Mouse (Mus musculus) cerebellum, adult 2 months (tissue): ENCODE measurements around the gene Ggcx.

Source experiments
- CTCF ChIP-seq: fragments of 200-500 bp; IDR thresholded peaks from 2 replicates; pipeline ENCODE4 v1.5.1; 2011; ENCODE audit warnings: low read depth, mild to moderate bottlenecking, control low read depth, low read length, moderate library complexity, borderline replicate concordance; ENCODE audit not compliant: insufficient read depth
- POLR2A ChIP-seq: fragments of 200-500 bp; IDR thresholded peaks from 2 replicates; pipeline ENCODE4 v1.6.1; 2011; ENCODE audit warnings: low read length, control low read depth, borderline replicate concordance; ENCODE audit not compliant: insufficient read depth

DNA sequence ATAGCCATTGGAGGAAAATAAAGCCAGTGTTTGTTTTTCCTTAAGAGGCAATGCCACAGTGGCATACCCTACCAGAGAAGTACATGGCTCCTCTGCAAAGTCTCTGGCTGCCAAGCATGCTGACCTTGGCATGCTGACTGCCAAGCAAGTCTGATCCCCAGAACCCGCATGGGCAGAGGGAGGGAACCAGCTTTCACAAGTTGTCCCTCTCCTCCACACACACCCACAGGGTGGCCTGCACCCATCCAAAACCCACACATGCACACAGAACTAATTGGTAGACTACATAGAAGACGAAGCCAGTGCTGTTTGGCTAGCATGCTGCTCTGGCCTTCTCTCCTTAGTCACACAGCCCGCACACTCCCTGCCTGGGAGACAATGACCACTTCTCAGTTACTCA, 63.5 kb downstream of the Ggcx start:
- TF ChIP-seq CTCF (no peak), POLR2A (no peak)
